Mouse (Mus musculus): Measurements from ENCODE around the gene Il2rb. TPM values are rescaled to one million over a fixed set of nuclear protein-coding genes. Genes with fewer than 3 reads are reported as not detected.
A peak's percentile ranks its signal among the peaks of the same experiment; 100 is the strongest.

Gene Il2rb
- total RNA-seq (2014; fragmentation: Nextera tagmentation), result 8.6 and 18.4 TPM in 2 replicates
- 0.88 and 9.5 TPM in 2 replicates for total RNA-seq (2017)

DNA sequence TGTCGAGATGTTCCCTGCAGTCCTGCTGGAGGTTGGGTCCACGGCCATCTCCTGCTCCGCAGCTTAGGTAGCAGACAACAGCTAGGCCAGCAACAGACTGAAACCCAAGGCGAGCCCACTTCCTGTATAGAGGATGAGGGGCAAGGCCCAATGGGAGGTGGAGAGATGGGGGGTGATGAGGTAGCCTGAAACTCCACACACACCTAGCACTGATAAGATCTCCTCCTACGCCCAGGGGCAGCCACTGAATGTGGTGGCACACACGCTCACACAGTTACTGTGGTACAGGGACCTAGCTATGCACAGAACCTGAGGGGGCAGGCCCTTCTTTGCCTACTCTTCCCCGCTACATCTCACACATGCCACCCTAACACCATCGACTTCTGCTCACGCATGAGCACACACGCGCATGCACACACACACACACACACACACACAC, at the start of gene Il2rb:
Il2rb (minus strand) TSS at position 304 of the 439 bp plus-strand sequence.
- ATAC-seq (replicated peaks; ENCODE audit: low FRiP score, low TSS enrichment, poor library complexity, severe bottlenecking), result 0 out of 2 replicates have a peak, but pooled peaks have one; percentile 14

GRCm38 (mm10) chr15:78544561-78545001, 49.5 kb upstream of the Il2rb start, which contains the start of gene Sstr3:
Gene Sstr3, minus strand, starts transcription at chr15:78544685.
- ATAC-seq (replicated peaks; ENCODE audit: low FRiP score, low TSS enrichment, poor library complexity, severe bottlenecking), result no peak

DNA sequence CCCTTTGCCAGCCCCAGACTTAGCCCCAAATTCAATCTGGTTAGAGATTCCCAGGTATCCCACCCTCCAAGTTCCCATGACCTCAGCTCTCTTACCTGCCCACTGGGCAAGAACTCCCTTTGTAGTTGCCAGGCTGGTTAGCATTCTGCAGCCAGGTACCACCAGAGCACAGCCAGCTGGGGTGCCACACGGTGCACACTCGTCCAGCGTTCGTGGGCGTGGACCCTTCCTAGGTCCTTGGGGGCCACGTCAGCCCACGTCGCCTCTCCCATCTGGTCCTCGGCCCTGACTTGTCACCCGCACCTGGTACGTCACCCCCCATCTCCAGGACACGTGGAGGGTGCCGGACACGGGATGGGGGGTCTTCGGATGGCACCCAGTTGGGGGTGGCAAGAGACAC, 49.0 kb upstream of the Il2rb start:
- no peak for ATAC-seq (replicated peaks; ENCODE audit: low FRiP score, low TSS enrichment, poor library complexity, severe bottlenecking)

- no peak for ATAC-seq (replicated peaks; ENCODE audit: low FRiP score, low TSS enrichment, poor library complexity, severe bottlenecking)
These were observed 47.8 kb upstream of the Il2rb start for GRCm38 (mm10) chr15:78542767-78543303.

- no peak for ATAC-seq (replicated peaks; ENCODE audit: low FRiP score, low TSS enrichment, poor library complexity, severe bottlenecking)
These were observed 47.2 kb upstream of the Il2rb start for GRCm38 (mm10) chr15:78542098-78542766.

DNA sequence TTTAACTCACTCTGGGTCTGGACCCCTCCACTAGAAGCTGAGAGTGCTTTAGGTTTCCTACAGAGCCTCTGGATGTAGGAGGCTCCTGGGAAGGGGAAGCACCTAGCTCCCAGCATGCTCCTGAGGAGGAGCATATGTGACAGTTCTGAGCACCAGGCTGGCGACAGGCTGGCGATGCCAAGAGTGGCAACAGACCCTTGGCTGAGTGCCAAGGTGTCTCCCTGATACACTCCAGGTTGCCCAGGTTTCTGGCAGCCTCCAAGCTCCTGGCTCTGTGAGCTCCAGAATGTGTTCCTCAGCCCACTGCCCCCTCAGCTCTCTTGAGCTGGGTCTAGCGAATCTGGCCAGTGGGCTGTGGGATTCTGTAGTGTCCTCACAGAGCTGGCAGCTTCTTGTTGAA, 46.5 kb upstream of the Il2rb start:
- ATAC-seq (replicated peaks; ENCODE audit: low FRiP score, low TSS enrichment, poor library complexity, severe bottlenecking), result no peak

- ATAC-seq (replicated peaks; ENCODE audit: low FRiP score, low TSS enrichment, poor library complexity, severe bottlenecking), result no peak
These were observed 46.0 kb upstream of the Il2rb start for GRCm38 (mm10) chr15:78541036-78541435.

GRCm38 (mm10) chr15:78535723-78536421, 40.8 kb upstream of the Il2rb start:
- no peak for ATAC-seq (replicated peaks; ENCODE audit: low FRiP score, low TSS enrichment, poor library complexity, severe bottlenecking)

GRCm38 (mm10) chr15:78533346-78533835, 38.3 kb upstream of the Il2rb start:
- no peak for ATAC-seq (replicated peaks; ENCODE audit: low FRiP score, low TSS enrichment, poor library complexity, severe bottlenecking)

- no peak for ATAC-seq (replicated peaks; ENCODE audit: low FRiP score, low TSS enrichment, poor library complexity, severe bottlenecking)
These were observed 37.7 kb upstream of the Il2rb start for GRCm38 (mm10) chr15:78532566-78533345.

DNA sequence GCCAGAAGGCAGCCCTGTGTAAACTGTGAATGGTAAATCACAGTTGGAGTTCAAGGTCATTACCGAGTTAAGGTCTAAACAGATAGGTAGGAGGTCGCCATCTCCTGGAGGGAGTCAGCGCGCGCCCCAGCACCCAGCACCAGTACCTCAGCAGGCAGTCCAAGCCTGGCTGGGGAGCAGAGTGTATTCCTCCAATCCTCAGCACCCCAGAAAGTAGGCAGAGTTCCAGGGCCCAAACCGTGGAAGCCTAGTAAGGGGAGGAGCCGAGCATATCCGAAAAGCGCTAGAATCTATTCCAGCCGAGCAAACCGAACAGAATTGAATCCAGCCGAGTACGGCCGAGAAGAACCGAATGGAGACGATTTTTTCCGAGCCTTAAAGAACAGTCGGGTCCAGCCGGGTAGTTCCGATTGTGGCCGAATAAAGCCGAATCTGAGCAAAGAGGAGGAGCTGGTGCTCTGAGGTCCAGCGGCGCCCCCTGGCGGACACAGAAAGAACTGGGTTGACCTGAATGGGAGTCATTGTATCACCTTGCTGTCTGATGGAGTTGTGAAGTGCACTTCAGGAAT, 36.9 kb upstream of the Il2rb start:
- peak; percentile 88 for ATAC-seq (replicated peaks; ENCODE audit: low FRiP score, low TSS enrichment, poor library complexity, severe bottlenecking)

DNA sequence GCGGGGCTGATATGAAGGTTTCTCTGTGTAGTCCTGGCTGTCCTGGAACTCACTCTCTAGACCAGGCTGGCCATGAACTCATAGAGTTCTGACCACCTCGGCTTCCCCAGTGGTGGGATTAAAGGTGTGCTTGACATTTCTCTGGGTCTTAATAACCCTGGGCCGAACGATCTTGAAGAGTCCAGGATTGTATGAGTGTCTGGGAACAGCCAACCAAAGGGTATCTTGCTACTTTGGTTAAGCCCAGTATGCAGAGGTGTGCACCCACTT, 36.3 kb upstream of the Il2rb start:
- ATAC-seq (replicated peaks; ENCODE audit: low FRiP score, low TSS enrichment, poor library complexity, severe bottlenecking), result no peak

DNA sequence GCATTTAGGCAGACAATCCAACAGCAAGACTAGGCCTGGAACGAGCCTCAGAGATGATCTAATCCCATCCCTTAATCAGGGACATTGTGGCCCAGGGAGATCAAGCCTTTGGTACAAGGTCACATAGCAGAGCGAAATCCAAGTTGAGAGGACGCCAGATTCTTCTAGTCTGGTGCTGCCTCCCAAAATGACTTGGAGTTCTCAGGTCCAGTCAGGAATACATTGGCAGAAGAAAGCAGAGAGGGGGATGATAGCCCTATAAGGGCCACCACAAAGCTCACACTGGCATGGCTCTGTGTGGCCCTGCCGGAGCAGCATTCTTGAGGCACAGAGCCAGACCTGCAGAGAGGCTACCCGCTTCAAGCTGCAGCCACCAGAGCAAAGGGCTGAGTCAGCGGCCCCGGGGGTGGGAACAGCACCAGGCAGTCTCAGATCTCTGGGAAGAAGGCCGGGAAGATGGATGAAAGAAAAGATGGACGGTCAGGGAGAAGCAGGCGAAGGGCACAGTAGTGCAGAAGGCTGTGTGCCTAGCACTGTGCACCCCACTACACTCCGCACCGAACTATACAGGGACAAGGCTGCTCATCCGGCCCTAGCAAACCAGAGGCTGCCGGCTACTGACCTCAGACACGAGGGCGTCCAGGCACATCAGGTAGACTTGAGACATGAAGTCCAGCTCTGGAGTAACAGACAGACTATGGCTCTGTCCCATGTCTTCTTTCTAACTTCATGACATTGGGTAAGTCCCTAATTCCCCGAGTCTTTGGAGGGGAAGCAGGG, 35.8 kb upstream of the Il2rb start, which contains the start of gene C1qtnf6:
C1qtnf6 (minus strand) TSS at position 746 of the 780 bp plus-strand sequence.
- no peak for ATAC-seq (replicated peaks; ENCODE audit: low FRiP score, low TSS enrichment, poor library complexity, severe bottlenecking)

GRCm38 (mm10) chr15:78530141-78530540, 35.1 kb upstream of the Il2rb start:
- ATAC-seq (replicated peaks; ENCODE audit: low FRiP score, low TSS enrichment, poor library complexity, severe bottlenecking), result no peak

GRCm38 (mm10) chr15:78529428-78529990, 34.4 kb upstream of the Il2rb start:
- ATAC-seq (replicated peaks; ENCODE audit: low FRiP score, low TSS enrichment, poor library complexity, severe bottlenecking), result no peak

GRCm38 (mm10) chr15:78528726-78529411, 33.8 kb upstream of the Il2rb start:
- no peak for ATAC-seq (replicated peaks; ENCODE audit: low FRiP score, low TSS enrichment, poor library complexity, severe bottlenecking)

DNA sequence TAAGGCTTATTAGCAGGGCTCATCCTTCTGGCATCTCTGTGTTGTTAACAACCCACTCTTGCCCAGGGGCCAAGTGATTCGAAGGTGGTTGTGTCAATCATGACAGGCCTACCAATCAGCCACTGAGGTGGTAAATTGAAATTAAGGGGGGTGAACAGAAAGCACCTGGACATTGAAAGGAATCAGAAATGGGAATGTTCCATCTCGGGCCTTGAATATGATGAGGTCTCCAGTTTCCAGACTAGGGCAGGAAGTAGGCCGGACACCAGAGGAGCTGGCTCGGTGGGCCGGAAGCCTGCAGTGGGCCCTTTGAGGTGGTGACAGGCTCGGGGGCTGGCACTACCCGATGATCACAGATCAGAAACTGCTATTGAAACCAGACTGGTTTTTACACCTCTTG, 32.9 kb upstream of the Il2rb start:
- ATAC-seq (replicated peaks; ENCODE audit: low FRiP score, low TSS enrichment, poor library complexity, severe bottlenecking), result no peak

GRCm38 (mm10) chr15:78524163-78524562, 29.1 kb upstream of the Il2rb start:
- ATAC-seq (replicated peaks; ENCODE audit: low FRiP score, low TSS enrichment, poor library complexity, severe bottlenecking), result no peak

All from megakaryocyte-erythroid progenitor cell, adult 5-6 weeks (primary cell).